Mouse (Mus musculus) E14TG2a.4 (cell line): ENCODE results near the gene Arvcf.

Source experiments
- H3K27me3 ChIP-seq: 2 replicates; pipeline ENCODE4 v1.6.1; 2014; ENCODE audit warnings: low read length, control low read depth; ENCODE audit not compliant: insufficient read depth
- H3K36me3 ChIP-seq: 2 replicates; pipeline ENCODE4 v1.6.1; 2014; ENCODE audit warnings: low read length, control low read depth; ENCODE audit not compliant: insufficient read depth
- H3K4me1 ChIP-seq: replicated peaks from 2 replicates; pipeline ENCODE4 v1.6.1; 2014; ENCODE audit warnings: low read depth, low read length, control low read depth
- H3K4me3 ChIP-seq: replicated peaks from 2 replicates; pipeline ENCODE4 v1.5.1; 2014; ENCODE audit warnings: mild to moderate bottlenecking, low read length
- H3K9me3 ChIP-seq: 2 replicates; pipeline ENCODE4 v1.6.1; 2014; ENCODE audit warnings: low read length, control low read depth
- CTCF ChIP-seq: conservative IDR thresholded peaks from 2 replicates; pipeline ENCODE4 v1.5.1; 2014; ENCODE audit warnings: low read length
- NANOG ChIP-seq: IDR thresholded peaks from 2 replicates; pipeline ENCODE4 v1.6.1; 2014; ENCODE audit warnings: borderline replicate concordance, low read length, mixed read lengths
- POU5F1 ChIP-seq: IDR thresholded peaks from 2 replicates; pipeline ENCODE4 v1.6.1; 2014; ENCODE audit warnings: low read length, borderline replicate concordance

The Arvcf gene

GRCm38 (mm10) chr16:18387704-18388582, 40.0 kb downstream of the Arvcf start:
- no peaks in the 10 kb centered on the region for H3K36me3 ChIP-seq
- no peaks in the 10 kb centered on the region; the same call in 1 of the 2 replicates for H3K27me3 ChIP-seq
- H3K9me3 ChIP-seq: no peaks in the 10 kb centered on the region
- no peak overlapping the region; the same call in 1 of the 2 replicates for H3K4me3 ChIP-seq
- TF ChIP-seq NANOG (no peak), POU5F1 (no peak), CTCF (no peak)
- H3K4me1 ChIP-seq: peaks cover 93% of the 10 kb centered on the region

- Histone ChIP-seq H3K36me3 (no peaks in the 10 kb centered on the region), H3K4me1 (peaks cover 93% of the 10 kb centered on the region), H3K27me3 (no peaks in the 10 kb centered on the region; the same call in 1 of the 2 replicates), H3K9me3 (no peaks in the 10 kb centered on the region), H3K4me3 (no peak overlapping the region; the same call in 1 of the 2 replicates)
- no peak for TF ChIP-seq CTCF
These were observed 40.8 kb downstream of the Arvcf start for GRCm38 (mm10) chr16:18388583-18389435.

- H3K4me3 ChIP-seq: no peak overlapping the region
- no peaks in the 10 kb centered on the region; the same call in 1 of the 2 replicates for H3K27me3 ChIP-seq
- H3K4me1 ChIP-seq: peaks cover 91% of the 10 kb centered on the region
- no peaks in the 10 kb centered on the region for H3K36me3 ChIP-seq
- H3K9me3 ChIP-seq: no peaks in the 10 kb centered on the region
- TF ChIP-seq NANOG (no peak), POU5F1 (no peak), CTCF (no peak)
These were observed 42.4 kb downstream of the Arvcf start for GRCm38 (mm10) chr16:18390399-18390798.

- no peaks in the 10 kb centered on the region for H3K9me3 ChIP-seq
- H3K36me3 ChIP-seq: peaks cover 1% of the 10 kb centered on the region; the same call in 1 of the 2 replicates
- H3K4me1 ChIP-seq: peaks cover 91% of the 10 kb centered on the region
- no peaks in the 10 kb centered on the region; the same call in 1 of the 2 replicates for H3K27me3 ChIP-seq
- no peak overlapping the region for H3K4me3 ChIP-seq
- TF ChIP-seq POU5F1 (no peak), CTCF (no peak), NANOG (no peak)
These were observed 43.1 kb downstream of the Arvcf start for GRCm38 (mm10) chr16:18391127-18391526.

GRCm38 (mm10) chr16:18391728-18392127, 43.7 kb downstream of the Arvcf start:
- Histone ChIP-seq H3K36me3 (peaks cover 7% of the 10 kb centered on the region), H3K4me1 (peaks cover 91% of the 10 kb centered on the region), H3K27me3 (no peaks in the 10 kb centered on the region; the same call in 1 of the 2 replicates), H3K4me3 (no peak overlapping the region), H3K9me3 (no peaks in the 10 kb centered on the region)
- TF ChIP-seq NANOG: no peak
- no peak for TF ChIP-seq POU5F1
- TF ChIP-seq CTCF: no peak

GRCm38 (mm10) chr16:18392469-18393426, 44.8 kb downstream of the Arvcf start:
- Histone ChIP-seq H3K9me3 (no peaks in the 10 kb centered on the region), H3K4me3 (peak overlapping the region; percentile 90), H3K27me3 (no peaks in the 10 kb centered on the region; the same call in 1 of the 2 replicates), H3K36me3 (peaks cover 17% of the 10 kb centered on the region), H3K4me1 (peaks cover 92% of the 10 kb centered on the region)
- TF ChIP-seq CTCF (peak; percentile 32), NANOG (no peak)

GRCm38 (mm10) chr16:18393595-18393994, 45.6 kb downstream of the Arvcf start:
- Histone ChIP-seq H3K36me3 (peaks cover 26% of the 10 kb centered on the region), H3K9me3 (no peaks in the 10 kb centered on the region), H3K27me3 (no peaks in the 10 kb centered on the region; the same call in 1 of the 2 replicates), H3K4me3 (peak overlapping the region; percentile 90), H3K4me1 (peaks cover 90% of the 10 kb centered on the region)
- TF ChIP-seq NANOG (no peak), POU5F1 (no peak), CTCF (no peak)

- no peak for TF ChIP-seq POU5F1
- TF ChIP-seq NANOG: no peak
- no peak for TF ChIP-seq CTCF
- Histone ChIP-seq H3K9me3 (no peaks in the 10 kb centered on the region), H3K27me3 (no peaks in the 10 kb centered on the region; the same call in 1 of the 2 replicates), H3K36me3 (peaks cover 30% of the 10 kb centered on the region), H3K4me3 (peak overlapping the region; percentile 90), H3K4me1 (peaks cover 86% of the 10 kb centered on the region)
These were observed 46.1 kb downstream of the Arvcf start for GRCm38 (mm10) chr16:18394056-18394455.
